Mouse (Mus musculus): Measurements from ENCODE around the gene Glrx5. TPM values are rescaled to one million over a fixed set of nuclear protein-coding genes. Genes with fewer than 3 reads are reported as not detected.

Gene Glrx5
- polyA plus RNA-seq, 1 experiment from 2014 or later, result 312 TPM

DNA sequence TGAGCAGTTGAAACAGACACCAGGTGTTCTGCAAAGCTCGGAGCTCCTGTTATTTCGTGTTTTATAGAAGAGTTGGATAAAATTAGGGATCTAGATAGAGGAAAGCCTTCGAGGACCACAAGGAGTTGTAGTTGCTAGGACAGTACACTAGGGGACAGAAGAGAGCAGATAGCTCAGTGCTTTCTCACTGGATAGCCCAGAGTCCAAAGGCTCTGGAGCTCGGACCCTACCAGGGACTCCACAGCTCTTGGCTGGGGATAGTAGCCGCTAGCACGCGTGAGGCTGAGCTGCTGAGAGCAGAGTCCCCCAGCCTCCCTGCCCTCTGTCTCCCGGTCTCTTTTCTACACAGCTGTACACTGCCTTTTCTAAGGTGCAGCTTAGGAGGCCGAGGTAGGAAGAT is 41.2 kb downstream of the Glrx5 start:
- DNase-seq (ENCODE audit: low spot score), result no peak
- no peak overlapping the region for H3K27ac ChIP-seq
- no peaks in the 10 kb centered on the region for H3K4me1 ChIP-seq
- no peaks in the 10 kb centered on the region for H3K9me3 ChIP-seq
- no peaks in the 10 kb centered on the region for H3K36me3 ChIP-seq
- H3K27me3 ChIP-seq (ENCODE audit: insufficient read depth, poor library complexity, severe bottlenecking), result peaks cover 9% of the 10 kb centered on the region; the same call in 1 of the 2 replicates
- H3K4me3 ChIP-seq, result no peak overlapping the region
- WGBS, result 35% methylated on average over 9 of the region's 9 CpGs

DNA sequence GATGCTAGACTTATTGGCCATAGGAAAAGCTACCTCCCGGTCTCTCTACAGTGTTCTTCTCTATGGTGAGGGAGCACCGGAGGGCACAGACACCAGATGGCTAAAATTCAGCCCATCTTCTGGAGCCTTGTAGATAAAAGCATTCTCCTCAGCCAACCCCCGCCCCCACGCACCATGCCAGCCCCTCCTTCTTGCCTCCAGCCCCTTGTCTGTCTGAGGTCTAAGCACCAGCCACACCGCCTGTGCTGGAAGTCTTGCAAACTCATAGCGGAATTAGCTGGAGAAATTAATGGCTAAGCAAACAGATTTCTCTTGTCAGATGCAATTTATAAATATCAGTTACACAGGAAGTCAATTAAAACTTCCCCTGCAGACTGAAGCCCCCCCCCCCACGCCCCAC is 43.0 kb downstream of the Glrx5 start:
- Histone ChIP-seq H3K4me3 (no peak overlapping the region), H3K27me3 (ENCODE audit: insufficient read depth, poor library complexity, severe bottlenecking) (peaks cover 9% of the 10 kb centered on the region; the same call in 1 of the 2 replicates), H3K27ac (no peak overlapping the region), H3K9me3 (no peaks in the 10 kb centered on the region), H3K4me1 (no peaks in the 10 kb centered on the region), H3K36me3 (no peaks in the 10 kb centered on the region)
- DNase-seq (ENCODE audit: low spot score), result no peak
- WGBS, result 68% methylated on average over 7 of the region's 7 CpGs

DNA sequence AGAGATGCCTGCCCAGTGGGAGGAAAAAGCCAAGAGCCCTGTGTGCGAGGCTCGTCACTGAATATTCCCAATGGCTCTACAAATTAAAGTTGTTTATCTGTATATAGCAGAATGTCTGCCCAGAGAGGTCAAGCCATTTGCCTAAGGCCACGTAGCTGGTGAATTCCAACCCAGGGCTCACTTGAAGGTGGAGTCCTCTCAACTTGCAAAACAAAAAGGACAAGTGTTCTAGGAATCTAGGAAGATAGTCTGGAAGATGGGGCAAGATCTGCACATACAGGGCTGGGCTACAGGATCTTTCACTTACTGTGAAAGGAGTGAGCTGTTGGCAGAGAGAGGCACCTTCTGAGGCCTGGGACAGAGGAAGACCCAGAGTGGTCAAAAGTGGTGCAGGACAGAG is 44.0 kb downstream of the Glrx5 start:
- 72% methylated on average over 3 of the region's 3 CpGs for WGBS
- no peaks in the 10 kb centered on the region for H3K36me3 ChIP-seq
- H3K27me3 ChIP-seq (ENCODE audit: insufficient read depth, poor library complexity, severe bottlenecking), result peaks cover 9% of the 10 kb centered on the region; the same call in 1 of the 2 replicates
- no peak overlapping the region for H3K27ac ChIP-seq
- H3K9me3 ChIP-seq, result no peaks in the 10 kb centered on the region
- no peaks in the 10 kb centered on the region for H3K4me1 ChIP-seq
- H3K4me3 ChIP-seq, result no peak overlapping the region
- no peak for DNase-seq (ENCODE audit: low spot score)

DNA sequence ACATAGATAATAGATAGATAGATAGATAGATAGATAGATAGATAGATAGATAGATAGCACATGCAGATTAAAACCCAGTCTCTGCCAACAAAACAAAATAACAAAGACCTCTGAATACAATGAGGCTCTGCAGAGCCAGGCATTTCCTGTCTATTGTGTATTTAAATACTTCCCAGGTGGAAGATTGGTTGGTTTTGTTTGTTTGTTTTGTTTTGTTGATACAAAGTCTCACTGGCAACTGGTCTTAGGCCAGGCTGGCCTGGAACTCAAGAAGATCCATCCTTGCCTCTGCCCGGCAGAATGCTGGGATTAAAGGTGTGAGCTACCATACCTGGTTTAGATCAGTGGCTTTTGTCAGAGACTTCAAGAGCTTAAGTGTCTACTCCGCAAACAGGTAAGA is 44.7 kb downstream of the Glrx5 start:
- Histone ChIP-seq H3K9me3 (no peaks in the 10 kb centered on the region), H3K36me3 (no peaks in the 10 kb centered on the region), H3K27me3 (ENCODE audit: insufficient read depth, poor library complexity, severe bottlenecking) (peaks cover 9% of the 10 kb centered on the region; the same call in 1 of the 2 replicates), H3K4me1 (no peaks in the 10 kb centered on the region), H3K4me3 (no peak overlapping the region), H3K27ac (no peak overlapping the region)
- DNase-seq (ENCODE audit: low spot score), result no peak
- 78% methylated on average over 2 of the region's 2 CpGs for WGBS

DNA sequence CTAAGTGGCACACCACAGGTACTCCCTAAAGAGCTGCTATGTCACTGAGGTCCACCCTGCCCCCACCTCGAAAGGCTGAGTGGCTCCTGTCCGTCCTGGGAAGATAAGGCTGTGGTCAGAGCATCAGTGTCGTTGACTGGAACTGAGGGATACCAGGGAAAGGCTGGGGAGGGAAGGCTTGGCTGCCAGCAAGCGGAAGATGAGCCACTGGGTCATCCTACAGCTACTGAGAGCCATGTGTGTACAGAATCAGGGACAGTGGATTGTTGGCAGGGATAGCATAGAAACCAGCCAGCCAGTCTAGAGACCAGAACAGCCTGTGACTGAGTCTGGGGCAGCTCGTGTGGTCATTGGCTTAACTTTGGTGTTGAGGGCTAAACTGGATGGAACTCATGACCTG is 51.7 kb downstream of the Glrx5 start:
- Histone ChIP-seq H3K36me3 (no peaks in the 10 kb centered on the region), H3K27me3 (ENCODE audit: insufficient read depth, poor library complexity, severe bottlenecking) (no peaks in the 10 kb centered on the region), H3K27ac (no peak overlapping the region), H3K9me3 (no peaks in the 10 kb centered on the region), H3K4me1 (no peaks in the 10 kb centered on the region), H3K4me3 (no peak overlapping the region)
- 42% methylated on average over 5 of the region's 5 CpGs for WGBS
- no peak for DNase-seq (ENCODE audit: low spot score)

DNA sequence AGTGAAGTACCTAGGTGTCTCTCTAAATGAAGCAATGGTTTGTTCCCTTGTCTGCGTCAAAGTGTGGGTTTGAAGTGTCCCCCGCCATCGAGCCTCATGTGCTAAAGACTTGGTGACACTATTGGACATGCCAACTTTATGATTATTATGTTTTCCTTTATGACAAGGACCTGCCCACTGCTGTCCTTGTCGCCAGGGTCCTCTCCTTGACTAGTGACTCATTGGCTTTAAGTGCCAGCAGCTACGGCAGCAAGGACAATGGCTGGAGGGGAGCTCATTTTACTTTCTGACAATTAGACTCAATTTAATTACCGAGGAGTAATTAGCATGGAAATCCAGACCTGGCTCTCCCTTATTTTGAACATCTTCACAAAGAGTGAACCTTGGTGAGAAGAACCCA is 52.3 kb downstream of the Glrx5 start:
- 85% methylated on average over 6 of the region's 6 CpGs for WGBS
- no peaks in the 10 kb centered on the region for H3K9me3 ChIP-seq
- no peaks in the 10 kb centered on the region for H3K4me1 ChIP-seq
- no peak overlapping the region for H3K27ac ChIP-seq
- no peak overlapping the region for H3K4me3 ChIP-seq
- DNase-seq (ENCODE audit: low spot score), result no peak
- H3K27me3 ChIP-seq (ENCODE audit: insufficient read depth, poor library complexity, severe bottlenecking), result no peaks in the 10 kb centered on the region
- no peaks in the 10 kb centered on the region for H3K36me3 ChIP-seq

DNA sequence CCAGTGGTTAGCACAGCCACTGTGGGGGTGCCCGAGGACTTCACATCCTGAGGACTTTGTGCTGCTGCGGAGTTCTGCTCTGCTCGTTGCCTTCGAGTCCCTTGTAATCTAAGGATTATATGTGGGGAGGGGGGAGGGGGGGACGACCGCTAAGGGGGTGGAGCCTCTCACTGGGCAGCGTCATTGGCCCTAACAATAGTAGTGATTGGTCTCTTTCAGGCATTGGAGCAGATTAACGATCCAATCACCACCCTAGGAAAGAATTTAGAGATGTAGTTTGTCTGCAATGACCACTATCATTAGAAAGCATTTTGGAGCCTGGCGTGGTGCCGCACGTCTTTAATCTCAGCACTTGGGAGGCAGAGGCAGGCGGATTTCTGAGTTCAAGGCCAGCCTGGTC is 52.8 kb downstream of the Glrx5 start:
- no peaks in the 10 kb centered on the region for H3K27me3 ChIP-seq (ENCODE audit: insufficient read depth, poor library complexity, severe bottlenecking)

DNA sequence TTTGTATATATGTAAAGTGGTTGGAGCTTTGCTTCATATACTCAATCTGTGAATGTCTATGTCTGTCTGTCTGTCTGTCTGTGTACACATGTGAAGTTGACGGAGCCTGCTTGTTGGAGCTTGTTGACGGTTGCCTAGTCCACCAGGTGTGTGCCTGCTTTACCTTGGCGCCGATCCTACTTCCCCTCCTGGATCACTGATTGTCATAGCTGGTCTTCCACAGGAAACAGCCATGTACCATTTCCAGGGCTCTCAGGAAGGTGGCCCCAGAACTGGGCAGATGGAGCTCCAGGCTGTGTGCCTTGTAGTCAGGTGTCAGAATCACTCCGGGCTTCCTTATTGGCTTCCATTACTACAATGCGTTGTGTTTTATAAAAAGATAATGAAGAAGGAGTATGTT is 54.3 kb downstream of the Glrx5 start:
- no peaks in the 10 kb centered on the region for H3K9me3 ChIP-seq
- no peaks in the 10 kb centered on the region for H3K36me3 ChIP-seq
- H3K27ac ChIP-seq, result no peak overlapping the region
- 89% methylated on average over 6 of the region's 6 CpGs for WGBS
- DNase-seq (ENCODE audit: low spot score), result no peak
- no peaks in the 10 kb centered on the region for H3K4me1 ChIP-seq
- no peaks in the 10 kb centered on the region for H3K27me3 ChIP-seq (ENCODE audit: insufficient read depth, poor library complexity, severe bottlenecking)
- H3K4me3 ChIP-seq, result no peak overlapping the region

More for the DNA sequence above, 52.8 kb downstream of the Glrx5 start:
- H3K36me3 ChIP-seq, result no peaks in the 10 kb centered on the region
- no peaks in the 10 kb centered on the region for H3K9me3 ChIP-seq
- H3K27ac ChIP-seq, result no peak overlapping the region
- WGBS, result 82% methylated on average over 12 of the region's 12 CpGs
- no peaks in the 10 kb centered on the region for H3K4me1 ChIP-seq
- no peak overlapping the region for H3K4me3 ChIP-seq
- DNase-seq (ENCODE audit: low spot score), result no peak

DNA sequence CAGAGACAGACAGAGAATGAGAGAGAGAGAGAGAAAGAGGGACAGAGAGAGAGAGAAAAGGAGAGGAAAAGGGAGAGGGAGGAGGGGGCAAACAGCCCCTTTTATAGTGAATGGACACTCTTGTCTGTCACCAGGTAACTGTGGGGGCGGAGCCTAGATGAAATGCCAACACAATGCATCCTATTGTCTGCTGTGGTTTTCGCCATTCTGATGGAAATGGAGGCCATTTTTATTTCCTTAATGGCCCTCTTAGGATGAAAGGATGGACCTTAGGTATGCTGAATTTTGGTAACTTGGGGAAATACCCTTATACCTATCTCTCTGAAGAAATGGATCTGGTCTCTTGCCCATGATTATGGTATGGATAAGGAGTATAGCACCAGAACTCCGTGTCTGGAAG is 54.9 kb downstream of the Glrx5 start:
- DNase-seq (ENCODE audit: low spot score), result no peak
- H3K9me3 ChIP-seq, result no peaks in the 10 kb centered on the region
- no peak overlapping the region for H3K27ac ChIP-seq
- H3K4me3 ChIP-seq, result no peak overlapping the region
- no peaks in the 10 kb centered on the region for H3K27me3 ChIP-seq (ENCODE audit: insufficient read depth, poor library complexity, severe bottlenecking)
- no peaks in the 10 kb centered on the region for H3K36me3 ChIP-seq
- H3K4me1 ChIP-seq, result no peaks in the 10 kb centered on the region
- WGBS, result 78% methylated on average over 3 of the region's 3 CpGs

DNA sequence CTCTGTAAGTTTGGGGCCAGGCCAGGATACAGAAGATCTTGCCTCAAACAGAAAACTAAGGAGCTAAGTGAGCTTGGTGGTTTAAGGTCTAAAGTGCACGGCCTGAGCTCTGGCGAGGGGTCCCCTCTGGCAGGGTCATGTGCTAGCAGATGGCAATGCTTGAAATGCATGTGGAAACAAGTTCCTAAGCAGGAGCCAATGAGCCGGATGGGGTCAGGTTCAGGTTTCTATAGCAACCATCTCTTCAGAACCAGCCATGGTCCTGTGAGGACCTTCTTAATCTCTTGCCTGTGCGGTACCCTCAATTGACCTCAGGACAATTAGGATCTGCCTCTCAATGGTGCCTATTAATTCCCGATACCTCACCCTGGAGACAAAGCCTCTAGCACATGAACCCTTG is 56.7 kb downstream of the Glrx5 start:
- Histone ChIP-seq H3K27me3 (ENCODE audit: insufficient read depth, poor library complexity, severe bottlenecking) (no peaks in the 10 kb centered on the region), H3K4me1 (no peaks in the 10 kb centered on the region), H3K36me3 (no peaks in the 10 kb centered on the region), H3K4me3 (no peak overlapping the region), H3K27ac (no peak overlapping the region), H3K9me3 (no peaks in the 10 kb centered on the region)
- no peak for DNase-seq (ENCODE audit: low spot score)
- WGBS, result 90% methylated on average over 5 of the region's 5 CpGs

DNA sequence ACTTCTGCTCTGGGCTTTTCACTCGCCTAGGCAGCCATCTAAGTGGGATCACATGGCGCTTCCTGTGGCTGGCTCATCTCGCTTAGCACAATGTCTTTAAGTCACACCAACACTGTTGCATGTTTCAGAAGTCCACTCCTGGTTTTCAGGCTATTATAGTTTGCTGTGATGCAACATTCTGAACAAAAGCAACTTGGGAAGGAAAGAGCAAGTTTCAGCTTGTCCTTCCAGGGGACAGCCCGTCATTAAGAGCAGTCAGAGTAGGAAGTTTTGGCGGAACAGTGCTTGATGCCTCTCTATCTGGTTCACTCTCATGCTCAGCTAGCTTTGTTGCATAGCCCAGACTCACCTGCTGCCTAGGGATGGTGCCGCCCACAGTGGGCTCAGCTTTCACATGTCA is 59.1 kb downstream of the Glrx5 start:
- DNase-seq (ENCODE audit: low spot score), result no peak
- 81% methylated on average over 6 of the region's 6 CpGs for WGBS
- Histone ChIP-seq H3K4me3 (no peak overlapping the region), H3K27ac (no peak overlapping the region), H3K27me3 (ENCODE audit: insufficient read depth, poor library complexity, severe bottlenecking) (no peaks in the 10 kb centered on the region), H3K4me1 (no peaks in the 10 kb centered on the region), H3K9me3 (no peaks in the 10 kb centered on the region), H3K36me3 (no peaks in the 10 kb centered on the region)

Small RNA genes within 50 kb of the gene (microRNA-seq; reads per million reads assigned to microRNA genes)
- gene Mir3069, result 1.5 reads per million

Other genes starting within 250 kb of the Glrx5 start
- 1.1 and 2.1 TPM in 2 replicates for gene Clmn, start 167.6 kb upstream of the Glrx5 start, polyA plus RNA-seq (2016; fragmentation: Nextera tagmentation; extraction: Ambion mirVana)
- gene Syne3, start 22.9 kb upstream of the Glrx5 start, polyA plus RNA-seq (2016; fragmentation: Nextera tagmentation; extraction: Ambion mirVana), result 0.21 and 0.41 TPM in 2 replicates
- not detected in 2 replicates for gene Tcl1b2, start 113.3 kb downstream of the Glrx5 start, polyA plus RNA-seq (2016; fragmentation: Nextera tagmentation; extraction: Ambion mirVana)
- not detected in 2 replicates for gene Tcl1b1, start 127.0 kb downstream of the Glrx5 start, polyA plus RNA-seq (2016; fragmentation: Nextera tagmentation; extraction: Ambion mirVana)
- gene Tcl1b5, start 143.7 kb downstream of the Glrx5 start, polyA plus RNA-seq (2016; fragmentation: Nextera tagmentation; extraction: Ambion mirVana), result not detected in 2 replicates
- not detected in 2 replicates for gene Tcl1b3, start 158.4 kb downstream of the Glrx5 start, polyA plus RNA-seq (2016; fragmentation: Nextera tagmentation; extraction: Ambion mirVana)
- not detected in 2 replicates for gene Tcl1b4, start 169.3 kb downstream of the Glrx5 start, polyA plus RNA-seq (2016; fragmentation: Nextera tagmentation; extraction: Ambion mirVana)
- not detected in 2 replicates for gene Tcl1, start 190.1 kb downstream of the Glrx5 start, polyA plus RNA-seq (2016; fragmentation: Nextera tagmentation; extraction: Ambion mirVana)

Data from heart, embryonic 10.5 days (tissue).